Mouse (Mus musculus): ENCODE measurements around the gene Rpn1. TPM values are rescaled to one million over a fixed set of nuclear protein-coding genes. Genes with fewer than 3 reads are reported as not detected.

The Rpn1 gene
- polyA plus RNA-seq, 1 experiment from 2014 or later, result 352 TPM

- H3K9me3 ChIP-seq, result no peaks in the 10 kb centered on the region
- H3K9ac ChIP-seq, result peak overlapping the region; percentile 34
- ATAC-seq (ENCODE audit: insufficient number of reproducible peaks, insufficient read depth, low FRiP score, low TSS enrichment), result peak; percentile 56; the same call in 1 of the 2 replicates
- H3K36me3 ChIP-seq, result peaks cover 32% of the 10 kb centered on the region
- H3K4me2 ChIP-seq (replicated peaks), result peak overlapping the region; percentile 42
- no peak overlapping the region for H3K27ac ChIP-seq
- 97% methylated on average over 12 of the region's 12 CpGs for WGBS
- H3K27me3 ChIP-seq, result no peaks in the 10 kb centered on the region
- H3K4me1 ChIP-seq, result peaks cover 6% of the 10 kb centered on the region; the same call in 1 of the 2 replicates
- H3K4me3 ChIP-seq, result no peak overlapping the region
These were observed 22.4 kb downstream of the Rpn1 start for GRCm38 (mm10) chr6:88106612-88107123.

- H3K36me3 ChIP-seq, result peaks cover 20% of the 10 kb centered on the region
- no peaks in the 10 kb centered on the region for H3K9me3 ChIP-seq
- H3K4me1 ChIP-seq, result peaks cover 6% of the 10 kb centered on the region; the same call in 1 of the 2 replicates
- ATAC-seq (ENCODE audit: insufficient number of reproducible peaks, insufficient read depth, low FRiP score, low TSS enrichment), result no peak
- H3K27ac ChIP-seq, result no peak overlapping the region
- no peak overlapping the region for H3K4me3 ChIP-seq
- no peak overlapping the region for H3K9ac ChIP-seq
- H3K4me2 ChIP-seq (replicated peaks), result no peak overlapping the region
- no peaks in the 10 kb centered on the region for H3K27me3 ChIP-seq
- WGBS, result 85% methylated on average over 10 of the region's 10 CpGs
These were observed 23.6 kb downstream of the Rpn1 start for GRCm38 (mm10) chr6:88107661-88108535.

GRCm38 (mm10) chr6:88113139-88113538 is 28.9 kb downstream of the Rpn1 start:
- Histone ChIP-seq H3K9ac (no peak overlapping the region), H3K36me3 (no peaks in the 10 kb centered on the region), H3K4me2 (replicated peaks) (no peak overlapping the region), H3K9me3 (no peaks in the 10 kb centered on the region), H3K27me3 (no peaks in the 10 kb centered on the region), H3K27ac (no peak overlapping the region), H3K4me1 (peaks cover 27% of the 10 kb centered on the region), H3K4me3 (no peak overlapping the region)
- WGBS, result 27% methylated on average over 7 of the region's 7 CpGs
- peak; percentile 19; the same call in 1 of the 2 replicates for ATAC-seq (ENCODE audit: insufficient number of reproducible peaks, insufficient read depth, low FRiP score, low TSS enrichment)

- Histone ChIP-seq H3K4me3 (no peak overlapping the region), H3K9me3 (0 out of 2 replicates have a peak, but pooled peaks cover 3% of the 10 kb centered on the region), H3K27ac (peak overlapping the region; percentile 71), H3K36me3 (no peaks in the 10 kb centered on the region), H3K4me2 (replicated peaks) (no peak overlapping the region), H3K27me3 (no peaks in the 10 kb centered on the region), H3K9ac (no peak overlapping the region), H3K4me1 (peaks cover 27% of the 10 kb centered on the region)
- ATAC-seq (ENCODE audit: insufficient number of reproducible peaks, insufficient read depth, low FRiP score, low TSS enrichment), result 0 out of 2 replicates have a peak, but pooled peaks have one; percentile 31
- 42% methylated on average over 5 of the region's 5 CpGs for WGBS
These were observed 30.1 kb downstream of the Rpn1 start for GRCm38 (mm10) chr6:88114414-88114813.

- Histone ChIP-seq H3K27me3 (no peaks in the 10 kb centered on the region), H3K4me1 (peaks cover 27% of the 10 kb centered on the region), H3K4me3 (no peak overlapping the region), H3K4me2 (replicated peaks) (no peak overlapping the region), H3K27ac (peak overlapping the region; percentile 7; the same call in 1 of the 2 replicates), H3K9me3 (0 out of 2 replicates have a peak, but pooled peaks cover 4% of the 10 kb centered on the region), H3K9ac (no peak overlapping the region), H3K36me3 (no peaks in the 10 kb centered on the region)
- ATAC-seq (ENCODE audit: insufficient number of reproducible peaks, insufficient read depth, low FRiP score, low TSS enrichment), result no peak
- 81% methylated on average over 21 of the region's 21 CpGs for WGBS
These were observed 32.3 kb downstream of the Rpn1 start for GRCm38 (mm10) chr6:88116347-88117183.

GRCm38 (mm10) chr6:88117184-88117575 is 32.9 kb downstream of the Rpn1 start:
- Histone ChIP-seq H3K27ac (no peak overlapping the region), H3K4me3 (no peak overlapping the region), H3K36me3 (no peaks in the 10 kb centered on the region), H3K9me3 (0 out of 2 replicates have a peak, but pooled peaks cover 4% of the 10 kb centered on the region), H3K27me3 (no peaks in the 10 kb centered on the region), H3K4me2 (replicated peaks) (no peak overlapping the region), H3K4me1 (peaks cover 27% of the 10 kb centered on the region), H3K9ac (no peak overlapping the region)
- no peak for ATAC-seq (ENCODE audit: insufficient number of reproducible peaks, insufficient read depth, low FRiP score, low TSS enrichment)
- 82% methylated on average over 10 of the region's 10 CpGs for WGBS

- no peak for ATAC-seq (ENCODE audit: insufficient number of reproducible peaks, insufficient read depth, low FRiP score, low TSS enrichment)
- 73% methylated on average over 5 of the region's 5 CpGs for WGBS
These were observed 35.0 kb downstream of the Rpn1 start for GRCm38 (mm10) chr6:88119309-88119708.

GRCm38 (mm10) chr6:88120813-88121212 is 36.5 kb downstream of the Rpn1 start:
- Histone ChIP-seq H3K4me1 (peaks cover 22% of the 10 kb centered on the region), H3K36me3 (no peaks in the 10 kb centered on the region), H3K4me2 (replicated peaks) (no peak overlapping the region), H3K4me3 (no peak overlapping the region), H3K9ac (no peak overlapping the region), H3K27ac (no peak overlapping the region), H3K27me3 (no peaks in the 10 kb centered on the region), H3K9me3 (0 out of 2 replicates have a peak, but pooled peaks cover 4% of the 10 kb centered on the region)
- 89% methylated on average over 7 of the region's 7 CpGs for WGBS
- ATAC-seq (ENCODE audit: insufficient number of reproducible peaks, insufficient read depth, low FRiP score, low TSS enrichment), result no peak

More at GRCm38 (mm10) chr6:88119309-88119708, 35.0 kb downstream of the Rpn1 start:
- Histone ChIP-seq H3K9ac (no peak overlapping the region), H3K4me1 (peaks cover 25% of the 10 kb centered on the region), H3K4me2 (replicated peaks) (no peak overlapping the region), H3K9me3 (0 out of 2 replicates have a peak, but pooled peaks cover 4% of the 10 kb centered on the region), H3K36me3 (no peaks in the 10 kb centered on the region), H3K27ac (no peak overlapping the region), H3K4me3 (no peak overlapping the region), H3K27me3 (no peaks in the 10 kb centered on the region)

- no peak overlapping the region for H3K27ac ChIP-seq
- H3K36me3 ChIP-seq, result no peaks in the 10 kb centered on the region
- no peak for ATAC-seq (ENCODE audit: insufficient number of reproducible peaks, insufficient read depth, low FRiP score, low TSS enrichment)
- no peaks in the 10 kb centered on the region for H3K27me3 ChIP-seq
- no peak overlapping the region for H3K9ac ChIP-seq
- peaks cover 16% of the 10 kb centered on the region for H3K4me1 ChIP-seq
- 98% methylated on average over 2 of the region's 2 CpGs for WGBS
- no peak overlapping the region for H3K4me2 ChIP-seq (replicated peaks)
- no peak overlapping the region for H3K4me3 ChIP-seq
- 0 out of 2 replicates have a peak, but pooled peaks cover 4% of the 10 kb centered on the region for H3K9me3 ChIP-seq
These were observed 37.5 kb downstream of the Rpn1 start for GRCm38 (mm10) chr6:88121781-88122180.

GRCm38 (mm10) chr6:88123150-88123857 is 39.0 kb downstream of the Rpn1 start:
- H3K4me3 ChIP-seq, result 0 out of 2 replicates have a peak overlapping the region, but pooled peaks have one; percentile 4
- no peak for ATAC-seq (ENCODE audit: insufficient number of reproducible peaks, insufficient read depth, low FRiP score, low TSS enrichment)
- no peaks in the 10 kb centered on the region for H3K36me3 ChIP-seq
- H3K4me1 ChIP-seq, result peaks cover 15% of the 10 kb centered on the region
- H3K27me3 ChIP-seq, result no peaks in the 10 kb centered on the region
- 39% methylated on average over 11 of the region's 11 CpGs for WGBS
- H3K27ac ChIP-seq, result no peak overlapping the region
- H3K9ac ChIP-seq, result 0 out of 2 replicates have a peak overlapping the region, but pooled peaks have one; percentile 24
- H3K4me2 ChIP-seq (replicated peaks), result peak overlapping the region; percentile 34
- H3K9me3 ChIP-seq, result 0 out of 2 replicates have a peak, but pooled peaks cover 4% of the 10 kb centered on the region

All from embryonic facial prominence, embryonic 12.5 days (tissue).